Mouse (Mus musculus) urinary bladder, postnatal 4 days (tissue): ENCODE measurements around the gene Wbp1.

ENCODE experiments used
- DNase-seq, 2 experiments: peaks; one replicate each; pipeline ENCODE4 v3.0.0; 2021 to 2022; ENCODE audit warnings: low spot score in 2 of 2

Wbp1 gene

GRCm38 (mm10) chr6:83116373-83117164 is 4.8 kb downstream of the Wbp1 start:
- no peak for DNase-seq

DNA sequence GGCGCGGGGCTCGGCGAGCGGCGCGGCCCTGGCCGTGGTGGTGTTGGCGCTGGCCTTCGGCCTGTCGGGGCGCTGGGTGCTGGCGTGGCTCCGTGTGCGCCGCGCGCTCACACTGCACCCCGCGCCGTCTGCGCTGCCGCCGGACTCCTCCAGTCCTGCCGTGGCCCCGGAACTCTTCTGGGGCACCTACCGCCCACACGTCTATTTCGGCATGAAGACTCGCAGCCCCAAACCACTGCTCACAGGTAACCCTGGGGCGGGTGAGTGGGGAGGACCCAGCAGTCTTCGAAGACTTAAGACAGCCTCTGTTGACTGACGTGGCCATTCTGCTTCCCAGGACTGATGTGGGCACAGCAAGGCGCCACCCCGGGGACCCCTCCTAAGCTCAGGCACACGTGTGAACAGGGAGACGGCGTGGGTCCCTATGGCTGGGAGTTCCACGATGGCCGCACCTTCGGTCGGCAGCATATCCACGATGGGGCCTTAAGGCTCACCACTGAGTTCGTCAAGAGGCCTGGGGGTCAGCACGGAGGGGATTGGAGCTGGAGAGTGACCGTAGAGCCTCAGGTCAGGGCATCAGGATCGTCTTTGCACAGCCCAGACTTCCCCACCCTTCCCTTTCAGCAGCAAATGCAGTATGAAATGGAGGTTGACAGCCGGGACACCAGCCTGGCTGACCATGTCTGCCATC is 5.5 kb downstream of the Wbp1 start:
- no peak for DNase-seq

DNA sequence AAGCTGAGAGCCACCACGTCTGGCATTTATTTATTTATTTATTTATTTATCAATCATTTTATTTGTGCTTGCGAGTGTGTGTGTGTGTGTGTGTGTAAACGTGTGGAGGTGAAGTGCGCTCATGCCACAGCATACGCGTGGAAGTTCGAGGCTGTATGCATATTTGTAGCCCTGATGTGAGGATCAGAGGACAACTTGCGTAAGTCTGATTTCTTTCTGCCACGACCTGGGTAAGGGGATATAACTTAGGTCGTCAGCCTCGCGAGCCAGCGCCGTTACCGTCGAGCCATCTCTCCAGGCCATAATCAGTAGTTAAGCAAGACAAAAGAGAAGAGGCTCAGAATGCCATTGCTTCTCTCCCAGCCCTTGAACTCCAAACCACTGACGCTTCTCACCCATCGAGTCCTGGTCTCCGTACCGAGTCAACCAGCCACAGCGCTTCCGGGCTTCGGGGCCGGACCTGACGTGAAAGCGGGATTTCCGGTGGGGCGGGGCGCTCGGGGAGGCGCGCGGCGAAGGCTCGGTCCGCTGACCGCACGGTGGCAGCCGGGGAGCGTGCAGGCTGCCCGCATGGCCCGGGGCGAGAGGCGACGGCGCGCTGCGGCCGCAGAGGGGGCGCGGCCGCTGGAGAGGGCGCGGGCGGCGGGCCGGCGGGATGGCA is 6.2 kb downstream of the Wbp1 start, which contains the start of gene Mogs:
Gene Mogs, plus strand, starts transcription at position 486 of the 661 bp plus-strand sequence.
- peak; percentile 91 to 97 for DNase-seq

- no peak for DNase-seq
These were observed 9.7 kb downstream of the Wbp1 start for GRCm38 (mm10) chr6:83111510-83112136.

GRCm38 (mm10) chr6:83108762-83109668 is 12.3 kb downstream of the Wbp1 start, which contains the start of gene Mrpl53:
Mrpl53 (plus strand) TSS chr6:83109040.
- DNase-seq: peak; percentile 79 to 84

DNA sequence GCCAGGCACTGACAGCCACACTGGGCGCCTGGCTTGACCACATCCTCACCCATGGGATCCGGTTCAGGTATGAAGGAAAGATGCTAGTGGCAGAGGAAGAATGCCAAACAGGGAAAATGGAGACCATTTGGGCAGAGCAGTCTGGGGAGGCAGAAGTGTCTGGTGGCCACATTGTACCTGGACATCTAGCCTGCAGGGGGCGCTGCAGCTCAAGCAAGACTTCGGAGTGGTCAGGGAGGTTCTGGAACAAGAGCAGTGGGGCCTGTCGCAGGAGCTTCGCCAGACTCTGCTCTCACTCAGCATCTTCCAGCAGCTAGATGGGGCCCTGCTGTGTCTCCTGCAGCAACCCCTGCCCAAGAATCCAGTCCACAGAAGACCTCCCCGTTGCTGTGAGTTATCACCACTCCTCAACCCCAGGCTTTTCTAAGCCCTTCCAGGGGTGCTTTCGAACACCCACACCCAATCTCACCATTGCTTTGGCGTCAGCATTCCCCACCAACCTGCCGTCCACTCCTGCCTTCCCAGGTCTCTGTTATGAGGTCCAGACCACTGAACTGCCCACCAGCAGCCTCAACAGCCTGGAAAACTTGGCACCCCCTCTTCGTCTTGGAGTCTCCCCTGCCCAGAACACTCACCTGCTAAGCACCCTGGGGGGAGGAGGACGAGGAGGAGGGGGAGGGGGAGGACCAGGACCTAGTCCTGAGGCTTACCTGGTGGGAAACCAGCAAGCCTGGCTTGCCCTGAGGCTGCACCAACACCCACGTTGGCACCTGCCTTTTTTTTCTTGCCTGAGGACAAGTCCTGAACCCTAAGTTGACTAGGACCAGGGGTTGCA is 13.6 kb downstream of the Wbp1 start:
- DNase-seq: peak; percentile 67 to 83

- no peak for DNase-seq
These were observed 17.2 kb downstream of the Wbp1 start for GRCm38 (mm10) chr6:83104158-83104557.

GRCm38 (mm10) chr6:83103130-83103650 is 18.2 kb downstream of the Wbp1 start:
- DNase-seq: no peak

GRCm38 (mm10) chr6:83101688-83102556 is 19.4 kb downstream of the Wbp1 start:
- peak in 1 of 2 experiments; percentile 60 for DNase-seq

GRCm38 (mm10) chr6:83101316-83101687 is 20.1 kb downstream of the Wbp1 start, which contains the start of the genes Ccdc142 and Gm42688:
Ccdc142 (plus strand) TSS chr6:83101601.
Gm42688 (plus strand) TSS chr6:83101617.
- peak; percentile 81 to 83 for DNase-seq

GRCm38 (mm10) chr6:83098411-83098810 is 22.9 kb downstream of the Wbp1 start:
- no peak for DNase-seq

DNA sequence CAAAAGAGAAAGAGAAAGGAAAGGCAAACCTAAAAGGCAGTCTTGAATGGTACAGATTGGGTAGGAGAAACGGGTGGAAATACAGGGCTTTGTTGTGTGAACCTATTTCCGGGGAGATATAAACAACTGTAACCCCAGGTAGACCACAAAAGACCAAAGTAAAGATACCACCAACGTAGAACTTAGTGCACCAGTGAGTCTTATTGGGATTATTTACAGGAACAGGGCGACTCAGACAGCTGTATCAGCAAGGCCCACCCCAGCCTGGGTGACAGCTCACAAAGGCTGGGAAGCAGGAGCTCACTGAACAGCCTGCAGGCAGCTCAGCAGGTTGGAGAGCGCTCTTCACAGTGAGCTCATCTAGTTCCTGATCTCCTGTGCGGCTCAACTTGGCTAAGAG is 25.4 kb downstream of the Wbp1 start:
- no peak for DNase-seq

DNA sequence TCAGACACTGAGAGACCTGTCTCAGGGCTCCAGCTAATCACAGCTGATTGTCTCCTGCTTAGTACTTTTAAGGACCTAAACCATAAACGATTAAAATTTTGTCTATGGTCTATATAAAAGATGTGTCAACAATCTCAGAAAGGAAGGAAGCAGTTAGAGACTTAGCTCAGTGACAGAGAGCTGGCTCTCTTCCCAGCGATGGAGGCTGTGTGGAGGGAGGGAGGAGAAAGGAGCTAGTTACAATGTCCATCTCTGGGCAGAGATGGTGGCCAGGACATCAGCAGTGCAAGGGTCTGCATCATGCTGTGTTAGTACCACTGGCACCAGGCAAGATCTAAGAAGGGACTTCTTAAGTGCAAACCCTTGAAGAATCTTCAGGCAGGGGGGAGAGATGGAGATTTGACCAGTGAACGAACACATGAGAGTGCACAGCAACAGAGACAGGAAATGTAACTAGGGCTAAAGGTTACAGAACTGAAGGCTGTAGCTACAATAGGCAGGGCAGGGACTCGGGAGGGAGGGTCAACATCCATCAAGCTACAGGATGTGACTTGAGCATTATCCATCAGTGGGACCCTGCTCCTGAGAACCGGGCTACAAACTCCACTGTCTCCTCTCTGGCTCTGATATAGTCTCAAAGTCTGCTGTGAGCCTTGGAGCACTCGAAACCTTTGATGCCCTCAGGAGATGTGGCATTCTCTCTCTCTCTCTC is 28.8 kb downstream of the Wbp1 start:
- DNase-seq: no peak

- DNase-seq: no peak
These were observed 33.5 kb downstream of the Wbp1 start for GRCm38 (mm10) chr6:83087926-83088260.

DNA sequence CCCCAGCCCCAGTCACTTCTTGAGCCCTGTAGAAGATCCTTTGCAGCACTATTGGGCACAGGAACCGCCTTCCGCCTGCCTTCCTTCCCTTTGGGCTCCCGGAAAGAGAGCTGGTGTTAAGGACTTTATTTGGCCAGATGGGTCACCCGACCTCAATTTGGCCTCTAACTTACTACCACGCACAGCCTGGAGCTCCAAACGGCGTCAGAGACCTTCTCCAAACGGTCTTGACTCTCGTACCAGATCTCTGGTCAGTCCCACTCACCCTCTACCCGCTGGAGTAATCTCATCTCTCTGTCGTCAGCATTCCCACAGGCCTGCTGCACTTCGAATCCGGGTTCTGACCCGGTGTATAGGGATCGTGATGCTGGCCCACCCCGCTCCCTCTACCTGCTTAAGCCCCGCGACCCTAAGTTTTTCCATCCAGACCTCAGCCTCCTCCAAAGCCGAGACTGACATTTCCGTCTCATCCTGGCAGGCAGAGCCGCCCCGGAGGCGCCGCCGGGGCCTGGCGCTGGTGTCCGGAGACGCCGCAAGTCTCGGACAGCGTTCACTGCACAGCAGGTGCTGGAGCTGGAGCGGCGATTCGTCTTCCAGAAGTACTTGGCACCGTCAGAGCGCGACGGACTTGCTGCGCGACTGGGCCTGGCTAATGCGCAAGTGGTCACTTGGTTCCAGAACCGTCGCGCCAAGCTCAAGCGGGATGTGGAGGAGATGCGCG is 34.0 kb downstream of the Wbp1 start:
- no peak for DNase-seq

DNA sequence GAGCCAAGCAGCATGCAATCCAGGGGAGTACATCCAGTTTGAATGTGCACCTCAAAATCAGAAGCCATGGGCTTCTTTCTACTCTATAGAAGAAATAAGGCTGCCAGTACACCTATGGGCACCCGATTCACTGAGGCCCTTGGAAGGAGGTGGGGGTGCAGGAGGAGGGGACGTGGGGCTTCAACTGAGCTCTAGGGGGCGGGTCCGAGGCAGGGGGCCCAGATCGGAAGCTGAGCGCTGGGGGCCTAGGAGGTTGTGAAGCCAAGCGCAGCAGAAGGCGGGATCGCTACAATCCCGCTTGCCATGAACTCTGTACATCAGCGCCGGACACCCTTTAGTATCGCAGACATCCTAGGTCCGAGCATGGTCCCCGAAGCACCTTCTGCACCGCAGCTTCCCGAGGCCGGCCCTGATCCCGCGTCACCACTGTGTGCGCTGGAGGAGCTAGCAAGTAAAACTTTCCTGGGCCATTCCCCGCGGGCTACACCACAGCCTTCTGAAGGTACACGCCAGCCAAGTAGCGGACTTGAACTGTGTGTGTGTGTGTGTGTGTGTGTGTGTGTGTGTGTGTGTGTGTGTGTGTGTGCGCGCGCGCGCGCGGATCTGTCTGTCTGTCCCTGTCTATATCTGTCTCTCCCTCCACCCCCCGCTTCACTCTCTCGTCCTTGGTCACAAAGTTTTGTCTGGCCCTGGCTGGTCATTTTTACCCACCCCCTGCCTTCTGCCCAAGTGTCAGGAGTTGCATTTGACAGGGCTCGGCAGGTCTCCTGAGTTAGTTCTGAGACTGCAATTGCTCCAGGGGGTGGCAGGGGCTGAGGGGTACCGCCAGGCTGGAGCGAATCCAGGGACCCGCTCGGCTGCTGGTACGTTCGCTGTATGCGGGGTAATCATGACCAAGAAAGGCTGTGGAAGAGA is 35.0 kb downstream of the Wbp1 start, which contains the start of gene Lbx2:
Gene Lbx2, plus strand, starts transcription at position 247 of the 915 bp plus-strand sequence.
- no peak for DNase-seq
